Mouse (Mus musculus) small intestine, adult 2 months (tissue): Measurements from ENCODE around the gene Alox12. TPM values are rescaled to one million over a fixed set of nuclear protein-coding genes. Genes with fewer than 3 reads are reported as not detected.

Source experiments
- H3K27ac ChIP-seq: fragments of 200-500 bp; 2 replicates; pipeline ENCODE4 v1.5.1; 2012; ENCODE audit warnings: low read depth, low read length, control low read depth, inconsistent platforms; ENCODE audit not compliant: insufficient read depth
- H3K27me3 ChIP-seq: fragments of 200-500 bp; 2 replicates; pipeline ENCODE4 v1.6.1; 2012; ENCODE audit warnings: mild to moderate bottlenecking, moderate library complexity, low read length, inconsistent platforms; ENCODE audit not compliant: control insufficient read depth, insufficient read depth
- H3K36me3 ChIP-seq: fragments of 200-500 bp; 2 replicates; pipeline ENCODE4 v1.6.1; 2012; ENCODE audit warnings: mild to moderate bottlenecking, low read length, control low read depth, inconsistent platforms; ENCODE audit not compliant: control insufficient read depth, insufficient read depth
- H3K4me1 ChIP-seq: fragments of 200-500 bp; 2 replicates; pipeline ENCODE4 v1.6.1; 2012; ENCODE audit warnings: low read length, inconsistent platforms, mixed read lengths; ENCODE audit not compliant: control insufficient read depth, insufficient read depth, insufficient read length
- H3K4me3 ChIP-seq: fragments of 200-500 bp; 2 replicates; pipeline ENCODE4 v1.5.1; 2012; ENCODE audit warnings: low read depth, mild to moderate bottlenecking, control low read depth, inconsistent platforms, low read length, moderate library complexity
- CTCF ChIP-seq: fragments of 200-500 bp; IDR thresholded peaks from 2 replicates; pipeline ENCODE4 v1.5.1; 2012; ENCODE audit warnings: low read depth, mild to moderate bottlenecking, control low read depth, inconsistent platforms, low read length, moderate library complexity, mixed read lengths; ENCODE audit not compliant: insufficient replicate concordance, insufficient read length; ENCODE audit errors: extremely low read depth
- POLR2A ChIP-seq: fragments of 200-500 bp; IDR thresholded peaks from 2 replicates; pipeline ENCODE4 v1.6.1; 2012; ENCODE audit warnings: low read depth, mild to moderate bottlenecking, control low read depth, inconsistent platforms, low read length, moderate library complexity
- WGBS: fragments of 180-500 bp; shearing (Covaris S2); methylation state at CpG from one replicate; pipeline ENCODE4 v1.1.7; 2018; 5-methylcytosine and 5-hydroxymethylcytosine counted together
- polyA plus RNA-seq: library from polyadenylated mRNA; depleted of rRNA; stranded (reverse); fragments of >200 nt; gene quantifications from 2 replicates; pipeline ENCODE4 v1.2.3, GENCODE M21; 2012

Gene Alox12
- polyA plus RNA-seq, 1 experiment: 1.6 TPM

- whole genome bisulfite sequencing: 78% methylated on average over 8 of the region's 8 CpGs
- Histone ChIP-seq H3K4me3 (0 out of 2 replicates have a peak overlapping the region, but pooled peaks have one; percentile 36), H3K36me3 (peaks cover 6% of the 10 kb centered on the region; the same call in 1 of the 2 replicates), H3K4me1 (peaks cover 9% of the 10 kb centered on the region; the same call in 1 of the 2 replicates), H3K27ac (no peak overlapping the region), H3K27me3 (peaks cover 7% of the 10 kb centered on the region)
- no peak for TF ChIP-seq CTCF
- no peak for TF ChIP-seq POLR2A
These were observed 20.7 kb downstream of the Alox12 start for GRCm38 (mm10) chr11:70234497-70234896.

GRCm38 (mm10) chr11:70234037-70234436 lies 21.1 kb downstream of the Alox12 start:
- no peak for TF ChIP-seq POLR2A
- TF ChIP-seq CTCF: no peak
- 67% methylated on average over 5 of the region's 5 CpGs for WGBS
- H3K27ac ChIP-seq: no peak overlapping the region

GRCm38 (mm10) chr11:70233016-70233415 lies 22.1 kb downstream of the Alox12 start:
- Histone ChIP-seq H3K27ac (peak overlapping the region; percentile 64), H3K4me3 (peak overlapping the region; percentile 60), H3K36me3 (peaks cover 6% of the 10 kb centered on the region; the same call in 1 of the 2 replicates), H3K27me3 (peaks cover 12% of the 10 kb centered on the region), H3K4me1 (peaks cover 12% of the 10 kb centered on the region)
- TF ChIP-seq CTCF (no peak), POLR2A (no peak)
- WGBS: 50% methylated on average over 8 of the region's 8 CpGs

More at GRCm38 (mm10) chr11:70234037-70234436, 21.1 kb downstream of the Alox12 start:
- H3K36me3 ChIP-seq: peaks cover 6% of the 10 kb centered on the region; the same call in 1 of the 2 replicates
- H3K4me1 ChIP-seq: peaks cover 12% of the 10 kb centered on the region
- H3K4me3 ChIP-seq: peak overlapping the region; percentile 36
- peaks cover 12% of the 10 kb centered on the region for H3K27me3 ChIP-seq

- TF ChIP-seq CTCF (no peak), POLR2A (no peak)
- Histone ChIP-seq H3K4me3 (peak overlapping the region; percentile 60), H3K27ac (peak overlapping the region; percentile 64), H3K27me3 (peaks cover 12% of the 10 kb centered on the region), H3K36me3 (peaks cover 6% of the 10 kb centered on the region; the same call in 1 of the 2 replicates), H3K4me1 (peaks cover 12% of the 10 kb centered on the region)
- 28% methylated on average over 10 of the region's 10 CpGs for WGBS
These were observed 22.6 kb downstream of the Alox12 start for GRCm38 (mm10) chr11:70232546-70232945.

GRCm38 (mm10) chr11:70230239-70230727 lies 24.9 kb downstream of the Alox12 start:
- Histone ChIP-seq H3K4me3 (peak overlapping the region; percentile 56), H3K4me1 (peaks cover 12% of the 10 kb centered on the region), H3K27me3 (peaks cover 12% of the 10 kb centered on the region), H3K36me3 (no peaks in the 10 kb centered on the region), H3K27ac (0 out of 2 replicates have a peak overlapping the region, but pooled peaks have one; percentile 17)
- no peak for TF ChIP-seq POLR2A
- TF ChIP-seq CTCF: peak; percentile 94
- WGBS: 1% methylated on average over 32 of the region's 32 CpGs

- H3K36me3 ChIP-seq: no peaks in the 10 kb centered on the region
- H3K27ac ChIP-seq: peak within 1 kb of the TSS; percentile 29
- peaks cover 12% of the 10 kb centered on the region for H3K4me1 ChIP-seq
- H3K27me3 ChIP-seq: peaks cover 12% of the 10 kb centered on the region
- peak within 1 kb of the TSS; percentile 56 for H3K4me3 ChIP-seq
- TF ChIP-seq POLR2A (no peak; the same call in 1 of the 2 replicates), CTCF (no peak)
- WGBS: 3% methylated on average over 39 of the region's 39 CpGs
These were observed 25.7 kb downstream of the Alox12 start, which contains the start of gene Bcl6b for GRCm38 (mm10) chr11:70229260-70230010. Bcl6b (minus strand) TSS chr11:70229798.

- Histone ChIP-seq H3K36me3 (no peaks in the 10 kb centered on the region), H3K4me1 (peaks cover 12% of the 10 kb centered on the region), H3K27me3 (peaks cover 12% of the 10 kb centered on the region), H3K4me3 (peak overlapping the region; percentile 53), H3K27ac (peak overlapping the region; percentile 29; the same call in 1 of the 2 replicates)
- WGBS: 1% methylated on average over 19 of the region's 19 CpGs
- TF ChIP-seq POLR2A (no peak), CTCF (no peak)
These were observed 26.3 kb downstream of the Alox12 start for GRCm38 (mm10) chr11:70228828-70229227.
